Mouse (Mus musculus) adrenal gland, adult 2 months (tissue): ENCODE measurements at regions not wholly inside any gene's neighbourhood (a gene's known extent, or its start where the extent isn't known, plus 50 kb on each side); places are given as distances from the start of the nearest gene placed in this dataset.

Experiments used
- DNase-seq: peaks from one replicate; pipeline ENCODE4 v3.0.0; 2021

- DNase-seq = peak; percentile 56
Observed at GRCm38 (mm10) chr7:54458386-54458785, 376.9 kb upstream of the Luzp2 start.

GRCm38 (mm10) chr7:54491254-54491653 lies 344.0 kb upstream of the Luzp2 start:
- no peak for DNase-seq

GRCm38 (mm10) chr7:54505235-54505634 lies 330.1 kb upstream of the Luzp2 start:
- no peak for DNase-seq

- DNase-seq = peak; percentile 69
Observed at GRCm38 (mm10) chr7:54507006-54507405, 328.3 kb upstream of the Luzp2 start.

- DNase-seq = no peak
Observed at GRCm38 (mm10) chr7:54535693-54536092, 299.6 kb upstream of the Luzp2 start.

- no peak for DNase-seq
Observed at GRCm38 (mm10) chr7:54557436-54557835, 277.9 kb upstream of the Luzp2 start.

- DNase-seq = no peak
Observed at GRCm38 (mm10) chr7:54565569-54566179, 269.6 kb upstream of the Luzp2 start.

GRCm38 (mm10) chr7:54599776-54600175 lies 235.5 kb upstream of the Luzp2 start:
- DNase-seq = no peak

- DNase-seq = no peak
Observed at GRCm38 (mm10) chr7:54622436-54622835, 212.9 kb upstream of the Luzp2 start.

- DNase-seq = no peak
Observed at GRCm38 (mm10) chr7:54633930-54634329, 201.4 kb upstream of the Luzp2 start.

- DNase-seq = no peak
Observed at GRCm38 (mm10) chr7:54634348-54635035, 200.8 kb upstream of the Luzp2 start.

- no peak for DNase-seq
Observed at GRCm38 (mm10) chr7:54645314-54645713, 190.0 kb upstream of the Luzp2 start.

GRCm38 (mm10) chr7:54649025-54649424 lies 186.3 kb upstream of the Luzp2 start:
- DNase-seq = no peak
